Mouse (Mus musculus) stomach, postnatal 0 days (tissue): ENCODE measurements around the gene Tmem199. TPM values are rescaled to one million over a fixed set of nuclear protein-coding genes. Genes with fewer than 3 reads are reported as not detected.
"Not testable (repeated sequence)": the region's sequence is repeated elsewhere in the genome, so short reads cannot be mapped to it uniquely, and the experiment has no call there.

Source experiments
- ATAC-seq: fragments of 200-750 bp; cut with Nextera tagmentation; 2 replicates; pipeline ENCODE4 v1.8.0; 2017; ENCODE audit not compliant: low FRiP score, low TSS enrichment
- DNase-seq: peaks from one replicate; pipeline ENCODE4 v3.0.0-alpha.2; 2016; ENCODE audit warnings: low spot score
- H3K27ac ChIP-seq: fragments of 300-500 bp; sonication (generic); replicated peaks from 2 replicates; pipeline ENCODE4 v1.5.1; 2014; ENCODE audit warnings: mild to moderate bottlenecking, control low read depth
- H3K27me3 ChIP-seq: fragments of 300-500 bp; sonication (generic); 2 replicates; pipeline ENCODE4 v1.6.1; 2014; ENCODE audit warnings: low read length; ENCODE audit not compliant: control insufficient read depth, insufficient read depth
- H3K36me3 ChIP-seq: fragments of 300-500 bp; sonication (generic); 2 replicates; pipeline ENCODE4 v1.6.1; 2014; ENCODE audit warnings: low read length, mixed read lengths; ENCODE audit not compliant: control insufficient read depth, insufficient read depth
- H3K4me1 ChIP-seq: fragments of 300-500 bp; sonication (generic); replicated peaks from 2 replicates; pipeline ENCODE4 v1.6.1; 2014; ENCODE audit warnings: antibody characterized with exemption; ENCODE audit not compliant: control insufficient read depth, insufficient read depth
- H3K4me2 ChIP-seq: fragments of 300-500 bp; sonication (generic); replicated peaks from 2 replicates; pipeline ENCODE4 v1.6.1; 2014; ENCODE audit warnings: low read depth, mild to moderate bottlenecking, control low read depth, moderate library complexity
- H3K4me3 ChIP-seq: fragments of 300-500 bp; sonication (generic); 2 replicates; pipeline ENCODE4 v1.5.1; 2014; ENCODE audit warnings: low read depth, low read length, control low read depth
- H3K9ac ChIP-seq: fragments of 300-500 bp; sonication (generic); 2 replicates; pipeline ENCODE4 v1.6.1; 2014; ENCODE audit warnings: mild to moderate bottlenecking, low read length, control low read depth, mixed read lengths
- H3K9me3 ChIP-seq: fragments of 300-500 bp; sonication (generic); 2 replicates; pipeline ENCODE4 v1.6.1; 2016; ENCODE audit warnings: low read length; ENCODE audit not compliant: control insufficient read depth
- CTCF ChIP-seq: IDR thresholded peaks from 2 replicates; pipeline ENCODE4 v1.5.1; 2016; ENCODE audit warnings: antibody characterized with exemption, low read depth, mild to moderate bottlenecking, moderate library complexity
- EP300 ChIP-seq: optimal IDR thresholded peaks from 2 replicates; pipeline ENCODE3; 2016; ENCODE audit warnings: antibody characterized with exemption
- WGBS: fragments of 180-500 bp; shearing (Covaris S2); extraction: QIAGEN DNeasy Blood & Tissue Kit; methylation state at CpG from one replicate; pipeline ENCODE4 v1.1.7; 2014; 5-methylcytosine and 5-hydroxymethylcytosine counted together
- polyA plus RNA-seq: library from polyadenylated mRNA; unstranded; fragments of >200 nt; fragmentation: Nextera tagmentation; extraction: Ambion mirVana; gene quantifications from 2 replicates; pipeline ENCODE4 v1.2.1, GENCODE M21; 2015

Gene Tmem199
- polyA plus RNA-seq, 1 experiment from 2014 or later = 28.4 TPM

GRCm38 (mm10) chr11:78540358-78540757 lies 28.4 kb upstream of the Tmem199 start:
- H3K4me2 ChIP-seq = no peak overlapping the region
- H3K4me1 ChIP-seq = no peaks in the 10 kb centered on the region
- 68% methylated on average over 3 of the region's 3 CpGs for WGBS
- DNase-seq (no peak), ATAC-seq (no peak)
- H3K27ac ChIP-seq = no peak overlapping the region; the same call in 1 of the 2 replicates
- no peaks in the 10 kb centered on the region for H3K27me3 ChIP-seq
- H3K4me3 ChIP-seq = no peak overlapping the region
- H3K36me3 ChIP-seq = peaks cover 7% of the 10 kb centered on the region
- TF ChIP-seq CTCF (no peak), EP300 (no peak)
- H3K9me3 ChIP-seq = no peaks in the 10 kb centered on the region
- H3K9ac ChIP-seq = no peak overlapping the region

DNA sequence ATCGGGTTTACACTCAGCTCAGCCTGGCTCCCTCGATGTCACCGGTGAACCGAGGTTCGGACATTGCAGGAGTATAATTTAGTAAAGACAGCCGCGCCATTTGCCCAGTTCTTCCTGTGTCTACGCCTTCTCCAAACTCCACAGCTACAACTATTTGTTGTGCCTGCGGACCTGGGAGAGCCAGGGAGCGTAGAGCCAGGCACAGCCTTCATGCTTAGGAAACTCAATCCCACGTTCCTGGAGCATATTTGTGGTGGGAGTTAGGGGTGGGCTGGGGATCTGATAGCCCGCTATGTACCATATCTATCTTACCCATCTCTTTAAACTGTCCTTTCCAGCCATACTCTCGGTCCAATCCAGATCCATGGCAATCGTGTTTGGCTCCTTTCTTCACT lies 24.7 kb upstream of the Tmem199 start:
- WGBS = under 1% methylated on average over 14 of the region's 14 CpGs
- ATAC-seq (no peak; the same call in 1 of the 2 replicates), DNase-seq (no peak)
- H3K4me2 ChIP-seq = peak overlapping the region; percentile 79
- peak overlapping the region; percentile 74 for H3K4me3 ChIP-seq
- no peaks in the 10 kb centered on the region for H3K4me1 ChIP-seq
- H3K27me3 ChIP-seq = no peaks in the 10 kb centered on the region
- H3K9ac ChIP-seq = peak overlapping the region; percentile 87
- H3K36me3 ChIP-seq = peaks cover 7% of the 10 kb centered on the region
- H3K9me3 ChIP-seq = no peaks in the 10 kb centered on the region
- TF ChIP-seq EP300 (no peak), CTCF (no peak)
- H3K27ac ChIP-seq = peak overlapping the region; percentile 93

DNA sequence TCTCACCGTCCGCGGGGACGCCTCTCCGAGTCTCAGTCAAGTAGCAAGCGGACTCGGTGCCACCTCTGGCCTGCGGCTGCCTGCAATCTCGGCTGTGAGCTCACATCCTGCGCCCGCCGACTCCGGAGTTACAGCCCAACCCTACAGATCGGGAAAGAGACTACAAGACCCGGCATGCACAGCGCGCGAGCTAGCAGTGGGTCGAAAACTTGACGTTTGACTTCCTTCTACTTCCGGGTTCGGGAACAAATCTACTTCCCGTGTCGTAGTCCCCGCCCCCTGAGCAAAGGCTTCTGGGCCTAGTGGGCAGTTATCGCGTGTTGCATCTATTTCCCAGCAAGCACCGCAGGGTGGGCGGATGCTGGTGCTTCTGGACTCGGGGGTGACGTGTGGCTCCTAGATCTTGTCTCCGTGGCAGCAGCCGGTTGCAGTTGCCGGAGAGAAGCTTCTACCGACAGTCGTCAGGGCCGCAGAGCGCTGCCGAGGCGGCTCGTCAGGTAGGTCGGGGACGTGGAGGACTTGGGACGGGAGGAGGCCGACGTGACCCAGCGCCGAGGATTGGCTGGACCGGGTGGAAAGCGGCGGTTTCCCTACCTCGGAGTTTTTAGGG lies 24.2 kb upstream of the Tmem199 start, which contains the start of the genes Tnfaip1 and Ift20:
TSS of gene Tnfaip1 (minus strand) at position 253 of the 610 bp plus-strand sequence.
TSS of gene Ift20 (plus strand) at position 282 of the 610 bp plus-strand sequence.
- WGBS = under 1% methylated on average over 52 of the region's 52 CpGs
- TF ChIP-seq CTCF (peak; percentile 5; the same call in 1 of the 2 replicates), EP300 (no peak)
- H3K9ac ChIP-seq = peak within 1 kb of the TSS; percentile 87
- peak within 1 kb of the TSS; percentile 79 for H3K4me2 ChIP-seq
- H3K27ac ChIP-seq = peak within 1 kb of the TSS; percentile 93
- H3K4me1 ChIP-seq = no peaks in the 10 kb centered on the region
- H3K9me3 ChIP-seq = no peaks in the 10 kb centered on the region
- ATAC-seq (peak; percentile 98), DNase-seq (peak; percentile 98)
- H3K4me3 ChIP-seq = peak within 1 kb of the TSS; percentile 74
- H3K27me3 ChIP-seq = no peaks in the 10 kb centered on the region
- H3K36me3 ChIP-seq = peaks cover 7% of the 10 kb centered on the region

DNA sequence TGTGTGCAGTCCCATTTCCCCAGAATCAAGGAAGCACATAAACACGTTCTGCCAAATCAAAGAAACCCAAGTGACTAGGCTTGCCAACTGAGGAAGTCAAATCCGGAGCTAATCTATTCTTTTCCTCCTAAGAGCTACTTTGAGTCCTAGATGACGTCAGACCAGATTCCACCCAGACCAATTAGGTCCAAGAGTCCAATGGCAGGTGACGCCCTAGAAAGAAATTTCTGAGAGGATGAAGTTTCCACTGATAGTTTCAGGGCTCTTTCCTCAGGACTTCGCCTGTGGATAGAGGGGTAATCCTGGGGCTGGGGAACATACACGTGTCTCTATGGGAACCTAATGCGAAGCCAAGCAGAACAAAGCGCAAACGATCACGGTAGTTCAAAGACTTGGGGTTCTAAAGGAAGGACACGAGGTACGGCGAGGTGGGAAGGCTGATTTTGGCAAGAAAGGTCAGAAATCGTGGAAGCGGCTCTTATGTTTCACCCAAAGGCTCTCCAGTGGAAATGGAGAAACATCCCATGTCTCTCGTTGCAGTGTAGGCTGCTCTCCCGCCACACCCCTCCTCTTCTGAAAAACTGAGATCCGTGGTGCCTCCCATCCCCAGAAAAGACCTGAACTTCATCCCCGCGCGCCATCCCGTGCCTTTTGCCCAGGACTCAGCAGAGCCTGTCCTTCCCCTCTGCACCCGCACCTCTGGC lies 23.6 kb upstream of the Tmem199 start:
- peaks cover 7% of the 10 kb centered on the region for H3K36me3 ChIP-seq
- ATAC-seq (peak; percentile 22), DNase-seq (peak; percentile 64)
- TF ChIP-seq CTCF (no peak), EP300 (no peak)
- H3K4me2 ChIP-seq = peak overlapping the region; percentile 47
- H3K4me3 ChIP-seq = peak overlapping the region; percentile 74
- no peaks in the 10 kb centered on the region for H3K27me3 ChIP-seq
- no peaks in the 10 kb centered on the region for H3K9me3 ChIP-seq
- under 1% methylated on average over 23 of the region's 23 CpGs for WGBS
- H3K9ac ChIP-seq = peak overlapping the region; percentile 63
- no peaks in the 10 kb centered on the region for H3K4me1 ChIP-seq
- peak overlapping the region; percentile 93 for H3K27ac ChIP-seq

GRCm38 (mm10) chr11:78534516-78534915 lies 22.5 kb upstream of the Tmem199 start:
- 78% methylated on average over 4 of the region's 4 CpGs for WGBS

GRCm38 (mm10) chr11:78531515-78531914 lies 19.5 kb upstream of the Tmem199 start:
- not testable (repeated sequence) for H3K4me3 ChIP-seq, H3K27me3 ChIP-seq, DNase-seq, H3K27ac ChIP-seq, H3K4me1 ChIP-seq, H3K9me3 ChIP-seq, H3K4me2 ChIP-seq, ATAC-seq, H3K9ac ChIP-seq
- H3K36me3 ChIP-seq = peaks cover 20% of the 10 kb centered on the region
- 92% methylated on average over 10 of the region's 10 CpGs for WGBS

More at GRCm38 (mm10) chr11:78534516-78534915, 22.5 kb upstream of the Tmem199 start:
- peak overlapping the region; percentile 74; the same call in 1 of the 2 replicates for H3K4me3 ChIP-seq
- no peak overlapping the region for H3K27ac ChIP-seq
- H3K36me3 ChIP-seq = peaks cover 7% of the 10 kb centered on the region; the same call in 1 of the 2 replicates
- H3K4me1 ChIP-seq = no peaks in the 10 kb centered on the region
- TF ChIP-seq EP300 (no peak), CTCF (peak; percentile 37)
- H3K4me2 ChIP-seq = peak overlapping the region; percentile 47
- no peak for DNase-seq
- 0 out of 2 replicates have a peak overlapping the region, but pooled peaks have one; percentile 35 for H3K9ac ChIP-seq
- no peaks in the 10 kb centered on the region for H3K9me3 ChIP-seq
- ATAC-seq = no peak
- H3K27me3 ChIP-seq = no peaks in the 10 kb centered on the region
